Mouse (Mus musculus) gastrocnemius, postnatal 25 days (tissue): Measurements from ENCODE around the gene Fut2. TPM values are rescaled to one million over a fixed set of nuclear protein-coding genes. Genes with fewer than 3 reads are reported as not detected.
"Not testable (repeated sequence)": the region's sequence is repeated elsewhere in the genome, so short reads cannot be mapped to it uniquely, and the experiment has no call there.

Source experiments
- DNase-seq: peaks from one replicate; pipeline ENCODE4 v3.0.0; 2022
- total RNA-seq, 2 experiments: library from RNA; stranded (reverse); gene quantifications; 1 replicate in 1 of 2; 2 replicates in 1 of 2; pipeline ENCODE4 v1.2.3; 2021

Fut2 gene
- total RNA-seq, 2 experiments from 2014 or later = 0.19 to 0.61 TPM

DNA sequence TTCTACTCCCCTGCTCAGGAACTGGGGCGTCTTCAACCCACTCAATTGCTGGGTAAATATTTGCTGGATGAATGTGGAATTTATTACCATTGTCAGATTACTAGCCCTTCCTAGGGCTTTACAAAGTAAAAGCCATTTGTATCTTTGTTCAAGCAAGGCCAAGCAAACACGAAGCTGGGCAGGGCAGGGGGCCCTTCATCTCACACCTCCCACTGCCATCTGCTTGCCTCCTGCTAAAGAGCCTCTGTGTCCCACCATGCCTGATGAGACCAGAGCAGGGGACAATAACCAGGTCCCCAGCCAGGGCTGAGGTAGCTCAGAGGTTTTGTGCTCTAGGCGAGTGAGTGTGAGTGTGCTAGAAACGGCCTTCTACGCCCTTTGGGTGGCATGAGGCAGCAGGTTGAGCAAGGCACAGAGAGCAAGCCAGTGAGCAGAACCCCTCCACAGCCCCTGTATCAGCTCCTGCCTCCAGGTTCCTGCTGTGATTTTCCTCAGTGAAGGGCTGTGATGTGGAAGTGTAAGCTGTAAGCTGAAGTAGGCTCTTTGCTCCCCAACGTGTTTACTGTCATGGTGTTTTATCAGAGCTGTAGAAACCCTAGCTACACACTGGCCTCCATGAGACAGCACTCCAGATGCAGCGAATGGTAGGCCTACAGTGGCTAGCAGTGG is 11.6 kb upstream of the Fut2 start:
- no peak for DNase-seq

DNA sequence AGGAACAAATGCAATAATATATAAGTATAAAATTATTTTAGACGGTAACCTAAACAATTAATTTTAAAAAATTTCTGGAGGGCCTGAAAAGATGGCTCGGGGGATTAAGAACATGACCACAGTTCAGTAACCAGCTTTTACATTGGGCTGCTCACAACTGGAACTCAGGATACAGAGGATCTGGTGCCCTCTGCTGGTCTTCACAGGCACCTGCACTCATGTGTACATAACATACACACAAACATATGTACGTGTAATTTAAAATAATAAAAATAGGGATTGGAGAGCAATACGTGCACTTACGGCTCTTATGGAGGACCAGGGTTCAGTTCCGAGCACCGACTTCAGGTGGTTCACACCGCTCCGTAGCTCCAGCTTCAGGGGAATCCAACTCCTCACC is 2.7 kb upstream of the Fut2 start:
- DNase-seq = no peak

DNA sequence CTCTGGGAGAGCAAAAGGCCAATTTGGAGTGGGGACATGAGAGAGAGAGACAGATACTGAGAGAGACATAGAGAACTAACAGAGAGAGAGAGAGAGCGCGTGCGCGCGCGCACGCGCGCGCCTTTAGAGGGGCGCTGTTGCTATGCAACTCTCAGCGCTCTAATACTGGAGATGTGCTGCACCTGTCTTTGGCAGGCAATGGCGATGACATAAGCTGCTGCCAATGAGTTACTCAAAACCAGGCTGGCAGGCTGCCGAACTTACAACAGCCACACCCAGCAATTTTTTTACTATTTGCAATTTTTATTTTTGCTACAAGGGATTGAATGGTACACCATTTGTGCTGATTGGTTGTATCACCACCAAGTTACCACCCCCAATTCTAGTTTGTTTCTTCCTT is 1.6 kb upstream of the Fut2 start:
- no peak for DNase-seq

DNA sequence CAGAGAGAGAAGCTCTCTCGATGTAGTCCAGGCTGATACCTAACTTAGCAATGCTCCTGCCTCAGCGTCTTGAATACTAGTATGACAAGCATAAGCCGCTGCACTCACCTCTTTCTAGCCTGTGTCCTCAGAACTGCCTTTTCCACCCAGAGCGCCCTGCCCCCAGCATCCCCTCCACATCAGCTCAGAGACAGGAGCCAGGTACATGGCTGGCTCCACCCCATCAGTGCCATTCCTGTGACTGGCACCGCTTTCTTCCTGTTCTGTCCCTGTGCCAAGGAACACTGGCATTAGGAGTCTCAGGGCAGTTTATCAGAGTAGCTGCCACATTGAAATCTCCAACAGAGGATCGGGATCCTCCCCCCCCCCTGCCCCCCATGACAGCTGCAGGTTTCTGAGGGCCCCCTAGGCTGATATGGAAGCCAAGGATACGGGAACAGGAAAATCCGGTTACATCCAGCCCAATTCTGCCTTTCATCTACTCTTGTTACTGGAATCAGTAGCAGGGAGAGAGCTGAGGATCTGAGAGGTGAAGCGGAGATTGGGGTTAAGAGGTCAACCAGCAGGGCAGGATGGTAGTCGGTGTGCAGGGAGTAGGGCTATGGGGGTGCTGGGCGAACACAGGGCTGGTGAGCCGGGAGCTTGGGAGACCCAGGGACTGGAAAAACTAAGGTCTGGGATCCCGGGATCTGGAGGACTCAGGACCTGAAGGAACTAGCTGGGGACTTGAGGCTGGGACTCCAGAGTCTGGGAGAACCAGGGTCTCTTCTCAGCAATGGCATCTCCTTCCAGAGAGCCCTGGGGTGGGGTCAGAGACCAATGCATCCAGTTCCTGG is 673 bp downstream of the Fut2 start:
- no peak for DNase-seq

DNA sequence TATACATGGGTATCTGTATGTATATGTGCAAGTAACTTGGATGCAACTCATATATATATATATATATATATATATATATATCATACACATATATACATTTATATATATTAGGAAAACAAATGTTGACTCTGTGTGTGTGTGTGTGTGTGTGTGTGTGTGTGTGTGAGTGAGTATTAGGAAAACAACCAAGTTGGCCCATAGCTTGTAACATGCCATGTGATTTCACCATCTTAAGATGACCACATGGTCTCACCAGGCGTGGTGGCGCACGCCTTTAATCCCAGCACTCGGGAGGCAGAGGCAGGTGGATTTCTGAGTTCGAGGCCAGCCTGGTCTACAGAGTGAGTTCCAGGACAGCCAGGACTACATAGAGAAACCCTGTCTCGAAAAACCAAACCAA is 4.5 kb downstream of the Fut2 start:
- DNase-seq = not testable (repeated sequence)

DNA sequence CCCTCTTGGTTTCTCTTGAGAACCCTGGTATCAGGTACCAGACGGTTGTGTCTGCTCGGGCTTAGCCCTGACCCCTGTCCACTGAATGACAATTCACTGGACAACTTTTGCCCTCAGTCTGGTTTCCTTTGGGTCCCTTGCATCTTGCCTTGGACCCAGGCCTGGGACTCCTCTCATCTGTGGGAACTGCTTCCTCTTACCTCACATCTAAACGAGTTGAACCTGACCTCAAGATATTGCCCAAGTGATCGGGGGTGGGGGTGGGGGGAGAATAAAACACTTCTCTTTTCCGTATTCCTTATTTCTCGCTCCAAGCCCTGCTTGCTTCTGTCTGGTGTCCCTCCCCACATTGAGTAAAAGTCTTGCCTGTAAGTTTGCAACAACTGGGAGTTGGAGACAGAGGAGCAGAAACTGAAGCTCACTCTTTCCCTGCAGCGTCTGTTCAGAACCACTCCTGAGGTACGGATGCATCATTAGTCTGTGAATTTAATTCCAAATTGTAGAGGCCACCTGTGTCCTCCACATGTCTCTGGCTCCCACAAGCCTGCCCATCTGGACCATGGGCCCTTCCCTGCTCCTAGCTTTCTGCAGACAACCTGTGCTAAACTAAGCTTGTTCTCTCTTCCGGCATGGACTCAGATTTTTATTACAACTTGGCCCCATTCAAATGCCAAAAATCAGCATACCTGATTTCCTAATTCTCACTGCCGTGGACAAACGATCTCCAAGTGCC is 5.3 kb downstream of the Fut2 start:
- no peak for DNase-seq

DNA sequence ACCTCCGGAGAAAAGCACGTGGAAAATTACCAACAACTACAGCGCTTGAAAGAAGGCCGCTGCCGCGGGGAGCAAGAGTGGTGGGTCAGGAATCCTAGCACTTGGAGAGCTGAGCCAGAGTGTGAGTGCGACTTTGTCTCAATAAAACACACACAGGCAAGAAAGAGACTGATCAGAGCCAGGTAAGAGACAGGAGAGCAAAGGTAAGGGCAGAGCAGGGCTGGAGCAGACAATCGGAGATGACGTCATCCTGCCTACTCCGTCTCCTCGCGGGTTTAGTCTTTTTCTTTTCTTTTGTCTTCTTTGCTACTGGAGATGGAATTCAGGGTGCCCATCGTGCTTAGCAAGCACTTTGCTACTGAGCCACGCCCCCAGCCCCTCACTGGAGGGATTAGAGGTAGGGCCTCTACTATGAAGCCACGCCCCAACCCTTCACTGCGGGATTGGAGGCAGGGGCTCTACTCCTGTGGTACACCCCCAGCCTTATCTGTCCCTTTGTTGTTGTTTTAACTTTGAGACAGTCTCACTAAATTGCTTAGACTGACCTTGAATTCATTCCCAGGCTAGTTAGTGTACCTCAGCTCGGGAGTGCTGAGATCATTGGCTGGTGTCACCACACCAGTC is 11.7 kb downstream of the Fut2 start:
- no peak for DNase-seq

DNA sequence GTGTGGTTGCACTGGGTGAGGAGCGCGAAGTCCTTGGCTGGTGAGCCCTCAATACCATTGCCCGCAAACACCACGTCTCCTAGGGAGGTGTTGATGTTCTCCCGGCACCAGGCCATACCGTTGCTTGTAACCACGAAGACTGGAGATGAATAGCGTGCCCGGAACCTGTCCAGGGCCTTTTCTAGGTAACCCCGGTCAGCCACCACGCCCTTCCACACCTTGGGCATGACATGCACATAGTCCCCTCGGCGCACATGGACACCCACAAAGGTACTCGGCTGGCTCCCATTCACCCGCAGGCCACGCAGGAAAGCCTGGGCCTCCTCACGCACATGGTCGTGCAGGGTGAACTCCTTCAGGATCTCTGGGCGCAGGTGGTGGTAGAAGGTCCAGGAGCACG is 15.7 kb downstream of the Fut2 start:
- DNase-seq = not testable (repeated sequence)

DNA sequence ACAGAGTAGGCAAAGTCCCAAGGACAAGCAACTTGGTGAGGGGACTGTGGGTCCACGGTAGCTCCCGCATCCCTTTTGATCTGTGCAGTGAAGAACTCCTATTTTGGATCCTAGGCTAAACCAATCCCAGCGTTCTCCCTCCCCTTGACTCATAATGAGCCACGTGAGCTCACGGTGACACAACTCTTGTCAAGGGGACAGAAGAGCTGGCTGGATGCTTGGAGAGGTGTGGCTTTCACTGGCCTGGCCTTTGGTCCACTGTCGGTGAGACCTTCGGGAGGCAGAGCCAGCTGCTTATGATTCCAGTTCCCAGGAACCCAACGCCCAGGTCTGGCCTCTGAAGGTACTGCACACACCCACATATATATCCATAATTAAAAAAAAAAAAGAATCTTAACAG is 16.8 kb downstream of the Fut2 start:
- peak; percentile 67 for DNase-seq

DNA sequence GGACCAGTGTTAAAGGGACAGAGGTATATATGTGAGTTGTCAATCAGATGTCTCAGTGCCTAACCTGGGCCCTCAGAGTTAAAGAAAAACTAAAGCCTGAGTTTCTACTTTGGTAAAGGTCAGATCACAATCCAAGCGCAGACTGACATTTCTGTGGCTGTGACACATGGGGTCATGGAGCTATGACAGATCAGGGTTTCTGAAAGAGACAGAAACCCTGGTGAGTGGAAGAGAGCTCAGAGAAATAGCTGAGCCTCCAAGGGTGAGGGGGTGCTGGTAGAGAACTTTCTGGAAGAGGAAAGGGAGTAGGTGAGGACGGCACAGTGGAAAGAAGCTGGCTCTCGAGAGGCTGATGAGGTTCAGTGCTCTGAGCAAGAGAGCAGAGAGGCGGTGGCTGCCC is 19.5 kb downstream of the Fut2 start:
- no peak for DNase-seq

DNA sequence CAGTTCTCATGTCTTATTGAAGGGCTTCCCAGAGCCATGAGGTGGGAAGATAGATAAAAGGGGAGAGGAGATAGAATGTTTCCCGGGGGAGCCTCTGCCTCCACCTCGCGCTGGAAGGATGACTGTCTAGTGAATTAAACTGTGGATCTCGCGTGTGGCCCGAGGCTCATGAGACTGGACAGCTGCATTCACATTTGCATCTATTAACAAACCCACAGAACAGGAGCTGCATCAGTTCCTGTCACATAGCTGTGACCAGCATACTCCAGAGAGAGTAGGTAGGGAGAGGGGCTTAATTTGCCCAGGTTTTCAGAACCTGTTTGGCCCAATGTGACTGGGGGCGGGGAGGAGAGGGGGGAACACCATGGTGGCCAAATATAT is 20.6 kb downstream of the Fut2 start:
- no peak for DNase-seq

DNA sequence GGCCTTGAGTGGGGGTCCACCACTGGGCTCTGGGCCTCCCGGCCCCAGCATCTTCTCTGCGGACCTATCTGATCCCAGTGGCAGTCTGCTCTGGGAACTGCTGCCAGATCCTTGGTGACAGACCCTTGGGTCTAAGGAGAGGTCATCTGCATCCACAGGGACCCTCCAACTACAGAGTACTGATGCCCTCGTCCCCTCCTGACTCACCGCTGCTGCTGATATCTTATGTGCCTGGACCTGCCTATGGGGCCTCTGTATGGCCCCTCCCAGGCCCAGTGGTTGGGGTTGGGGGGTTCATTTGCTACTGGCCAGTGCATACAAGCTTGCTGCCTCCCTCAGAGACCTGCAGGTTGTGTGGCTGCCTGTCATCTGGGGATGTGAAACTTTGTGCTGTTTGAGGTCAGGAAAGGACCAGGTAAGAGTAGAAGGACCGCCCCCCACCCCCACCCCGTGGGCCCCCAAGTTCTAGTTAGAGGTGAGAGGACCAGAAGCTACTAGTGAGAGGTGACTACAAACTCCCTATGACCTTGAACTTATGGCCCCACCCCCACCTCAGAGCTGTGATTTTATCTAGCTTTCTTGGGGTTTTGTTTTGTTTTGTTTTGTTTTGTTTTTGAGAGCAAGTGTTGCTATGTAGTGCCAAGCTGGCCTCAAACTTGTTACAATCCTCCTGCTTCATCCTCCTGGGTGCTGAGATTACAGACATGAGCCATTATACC is 21.2 kb downstream of the Fut2 start:
- no peak for DNase-seq

DNA sequence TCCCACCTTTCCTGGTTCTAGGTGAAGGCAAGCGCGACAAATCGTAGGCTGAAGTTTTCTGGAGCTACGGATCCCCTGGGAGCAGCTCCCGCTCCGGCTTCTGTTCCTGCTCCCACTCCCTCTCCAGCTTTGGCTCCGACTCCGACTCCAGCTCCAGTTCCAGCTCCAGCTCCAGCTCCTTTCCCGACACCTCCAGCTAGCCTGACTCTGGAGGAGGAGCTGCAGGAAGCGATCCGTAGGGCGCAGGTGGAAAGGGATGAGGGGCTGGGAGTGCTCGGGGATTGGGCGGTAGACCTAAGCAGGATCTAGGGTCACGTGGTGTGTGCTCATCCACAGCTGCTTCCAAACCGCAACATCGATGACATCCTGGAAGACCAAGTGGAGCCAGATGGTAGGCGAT is 22.0 kb downstream of the Fut2 start:
- peak; percentile 54 for DNase-seq

DNA sequence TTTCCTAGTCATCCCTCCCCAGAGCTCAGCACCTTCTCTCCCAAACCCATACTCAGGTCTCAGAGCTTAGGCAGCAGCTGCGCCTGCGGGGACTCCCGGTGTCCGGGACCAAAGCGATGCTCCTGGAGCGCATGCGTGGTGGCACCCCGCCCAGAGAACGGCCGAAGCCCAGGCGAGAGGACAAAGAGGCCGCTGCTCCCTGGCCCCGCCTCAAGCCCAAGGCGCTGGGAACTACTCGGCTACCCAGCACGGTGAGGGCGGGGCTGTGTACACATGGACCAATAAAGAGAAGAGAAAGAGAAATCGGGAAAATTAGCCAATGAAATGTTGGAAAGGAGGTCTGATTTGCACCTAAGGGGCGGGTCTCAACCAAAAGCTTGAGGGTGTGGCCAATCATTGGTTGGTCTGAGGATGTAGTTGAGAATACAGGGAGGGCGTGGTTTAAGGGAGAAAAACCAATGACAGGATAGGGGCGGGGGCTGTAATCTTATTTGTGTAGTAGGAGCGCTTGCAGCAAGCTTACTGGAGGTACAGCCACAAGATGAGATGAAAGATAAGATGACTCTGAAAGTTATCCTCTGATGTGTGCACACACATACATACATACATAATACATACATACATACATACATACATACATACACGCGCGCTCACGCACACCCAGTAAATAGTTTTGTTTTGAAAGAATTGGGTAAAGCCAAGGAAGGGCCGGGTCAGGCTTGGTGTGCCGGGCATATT is 22.6 kb downstream of the Fut2 start:
- DNase-seq = peak; percentile 96

DNA sequence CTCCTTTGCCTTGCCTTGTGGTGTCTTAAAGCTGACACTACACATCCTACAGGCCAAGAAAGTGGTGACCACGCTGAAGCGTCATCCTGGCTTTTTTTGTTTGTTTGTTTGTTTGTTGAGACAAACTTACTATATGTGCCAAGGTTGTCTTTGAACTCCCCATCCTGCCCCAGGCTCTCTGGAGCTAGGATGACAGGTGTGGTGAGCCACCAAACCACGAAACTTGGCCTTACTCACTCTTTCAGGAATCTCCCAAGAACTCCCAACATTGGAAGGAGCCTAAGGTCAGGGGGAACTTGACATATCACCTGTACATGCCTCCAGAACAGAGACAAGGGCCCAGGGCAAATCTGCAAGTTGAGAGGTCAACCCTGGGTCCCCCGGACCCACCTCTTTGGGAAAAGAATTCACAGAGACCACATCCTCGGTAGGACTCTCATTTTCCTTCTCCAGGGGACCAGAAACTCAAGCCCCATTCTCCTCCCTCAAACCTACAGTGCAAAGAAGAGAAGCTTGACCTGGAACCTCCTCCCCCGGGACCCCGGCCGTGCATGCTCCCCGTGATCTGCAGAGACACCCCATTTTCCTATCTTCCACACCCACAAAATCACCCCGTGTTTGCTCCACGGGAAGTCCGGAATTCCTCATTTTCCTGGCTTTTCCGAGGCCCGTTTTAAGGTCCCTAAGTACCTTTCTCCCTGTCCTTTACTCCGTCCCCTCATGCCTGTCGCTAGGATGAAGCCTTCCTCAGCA is 23.5 kb downstream of the Fut2 start:
- no peak for DNase-seq

DNA sequence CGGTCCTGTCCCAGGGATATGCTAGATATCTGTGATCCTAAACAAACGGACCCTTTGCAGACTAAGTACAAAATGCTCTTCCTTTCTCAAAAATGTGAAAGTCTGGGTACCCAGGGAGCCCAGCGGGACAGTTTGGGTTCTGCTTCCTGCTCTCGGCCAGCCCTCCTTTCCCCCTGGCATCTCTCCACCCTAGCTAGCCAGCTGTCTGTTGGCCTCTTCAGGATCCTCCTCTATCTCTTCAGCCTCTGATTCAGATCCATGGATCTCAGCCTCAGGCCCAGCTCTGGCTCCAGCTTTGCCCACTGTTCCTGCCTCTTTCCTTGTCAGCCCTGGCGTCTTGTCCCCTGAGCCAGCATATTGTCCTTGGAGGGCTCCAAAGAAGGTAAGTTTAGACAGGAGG is 24.1 kb downstream of the Fut2 start:
- peak; percentile 36 for DNase-seq

DNA sequence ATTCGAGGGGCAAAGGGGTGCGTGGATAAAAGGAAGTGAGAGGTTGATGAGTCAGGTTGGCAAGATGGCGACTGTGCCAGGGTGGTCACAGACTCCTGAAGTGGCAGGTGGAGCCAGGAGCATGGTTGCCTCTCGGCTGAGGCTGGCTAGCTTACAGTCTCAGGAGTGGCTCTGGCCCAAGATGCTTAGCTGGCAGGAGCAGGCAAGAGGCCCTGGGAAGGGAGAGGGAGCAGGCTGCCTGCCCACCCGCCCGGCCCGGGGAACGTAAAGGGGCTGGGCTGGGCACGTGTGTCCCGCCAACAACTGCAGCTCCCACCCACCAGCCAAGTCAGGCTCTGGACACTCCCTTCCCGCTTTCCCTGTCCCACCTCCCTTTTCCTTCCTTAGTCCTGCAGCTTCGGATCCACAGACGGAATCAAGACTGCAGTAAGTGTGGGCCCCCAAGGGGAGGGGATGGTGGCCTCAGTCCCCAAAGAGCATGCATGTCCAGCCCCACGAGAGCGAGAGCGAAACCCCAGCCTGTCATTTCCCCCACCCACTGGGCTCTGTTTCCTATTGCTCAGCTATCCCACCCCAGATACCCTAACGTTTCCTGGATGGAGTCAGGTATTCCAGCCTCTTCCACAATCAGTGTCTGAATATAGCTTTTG is 24.7 kb downstream of the Fut2 start:
- DNase-seq = peak; percentile 83

DNA sequence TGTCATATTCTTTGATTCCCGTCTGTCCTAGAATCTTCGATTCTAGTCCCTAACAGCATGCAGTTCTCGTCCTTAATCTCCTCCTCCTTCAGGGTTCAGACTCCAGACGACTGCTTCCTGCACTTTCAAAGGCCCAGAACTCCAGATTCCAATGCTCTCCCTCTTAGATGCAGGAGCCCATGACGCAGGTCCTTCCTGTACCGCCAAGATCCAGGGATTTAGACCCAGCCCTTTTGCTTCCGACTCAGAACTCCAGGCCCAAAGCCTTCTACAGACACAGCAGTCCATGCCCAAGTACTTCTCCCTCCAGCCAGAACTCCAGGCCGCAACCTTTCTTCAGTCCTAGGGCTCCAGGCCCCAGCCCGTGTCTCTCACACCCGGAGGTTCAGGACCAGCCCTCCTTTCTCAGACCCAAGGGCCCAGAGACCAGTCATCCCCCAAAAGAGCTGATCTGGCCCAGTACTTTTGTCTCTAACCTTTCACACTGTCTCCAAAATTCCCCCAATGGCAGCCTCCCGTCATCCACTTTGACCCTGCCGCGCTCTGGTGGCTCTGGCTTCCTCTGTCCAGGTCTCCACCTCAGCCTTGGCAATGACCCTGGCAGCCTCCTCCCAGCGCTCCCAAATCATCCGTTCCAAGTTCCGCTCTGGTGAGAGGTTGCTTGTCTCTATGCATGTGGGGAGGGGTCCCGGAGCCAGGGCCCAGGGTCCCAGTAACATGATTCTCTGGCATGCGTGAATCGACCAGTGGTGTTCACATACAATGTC is 25.8 kb downstream of the Fut2 start:
- DNase-seq = peak; percentile 56

DNA sequence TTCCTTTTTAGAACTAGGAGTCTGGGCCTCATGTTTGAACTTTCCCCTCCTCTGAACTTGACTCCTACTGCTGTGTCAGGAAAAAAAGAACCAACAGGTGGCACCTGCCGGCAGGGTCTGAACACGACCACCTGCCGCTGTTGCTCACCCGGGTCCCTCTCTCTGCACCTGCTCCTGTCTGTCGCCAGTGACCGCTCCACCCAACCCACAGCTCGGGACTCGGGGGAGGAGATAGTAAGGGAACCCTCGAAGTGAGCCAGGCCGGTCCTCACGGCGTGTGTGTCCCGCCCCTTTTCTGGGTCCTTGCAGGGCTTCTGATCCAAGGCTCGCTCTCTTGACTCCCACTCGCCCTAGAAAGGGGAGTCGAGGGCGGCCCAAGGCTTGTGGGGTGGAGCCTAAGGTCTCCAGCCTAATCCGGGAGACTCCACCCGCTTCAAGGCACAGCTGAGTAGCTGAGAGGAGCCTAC is 26.6 kb downstream of the Fut2 start, which contains the start of gene Mamstr:
Mamstr (plus strand) TSS at position 417 of the 467 bp plus-strand sequence.
- DNase-seq = peak; percentile 90
